ENCODE assay signal across 7 mouse cellular contexts in the genomic region with DNA sequence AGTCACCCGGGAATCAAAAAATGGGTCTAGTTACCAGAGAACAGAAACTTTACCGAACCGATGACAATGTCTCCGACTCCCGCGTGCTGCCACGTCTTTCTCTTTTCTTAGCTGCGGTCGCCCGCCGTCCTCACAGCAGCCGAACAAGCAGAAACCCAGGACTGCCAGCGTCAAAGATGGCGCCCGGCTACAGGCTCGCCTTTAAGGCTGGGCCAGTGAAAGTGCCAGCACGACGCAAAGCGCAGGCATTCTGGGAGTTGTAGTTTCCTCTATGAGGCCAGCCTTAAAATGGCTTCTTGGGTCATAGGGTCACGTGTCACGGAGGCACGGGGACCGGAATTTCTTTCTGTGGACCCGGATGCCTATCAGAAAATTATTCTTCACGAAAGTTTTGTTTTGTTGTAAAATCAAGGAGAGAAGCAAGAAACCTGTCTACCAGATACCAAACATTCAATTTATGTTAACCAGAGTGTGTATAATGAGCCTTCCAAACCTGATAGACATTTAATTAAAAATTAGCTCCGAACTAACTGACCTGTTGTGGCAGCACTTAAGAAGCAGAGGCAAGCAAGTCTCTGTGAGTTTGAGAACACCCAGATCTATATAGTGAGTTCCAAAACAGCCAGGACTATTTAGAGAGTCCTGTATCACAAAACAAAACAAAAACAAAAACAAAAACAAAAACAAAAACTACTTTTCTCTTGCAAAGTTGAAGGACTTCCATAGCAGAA. TPM values are rescaled to one million over a fixed set of nuclear protein-coding genes. Genes with fewer than 3 reads are reported as not detected.
DNase-seq lines count a peak whose midpoint lies in the region; ATAC-seq lines count a peak whose summit lies in the region.

A gene (minus strand): TSS at position 116 of the 731 bp plus-strand sequence.

- 1% methylated on average over 26 of the region's 26 CpGs for WGBS in intestine, embryonic 16.5 days
- WGBS in midbrain, embryonic 11.5 days = 3% methylated on average over 26 of the region's 26 CpGs

- no peaks in the 10 kb centered on the region for H3K27me3 ChIP-seq in intestine, embryonic 16.5 days (replicated peaks; ENCODE audit: control insufficient read depth, insufficient read depth, low read length)
- no peaks in the 10 kb centered on the region for H3K27me3 ChIP-seq in midbrain, embryonic 11.5 days (ENCODE audit: control insufficient read depth, insufficient read depth, low read length)

- ATAC-seq in intestine, embryonic 16.5 days = peak; percentile 98
- peak; percentile 98 for ATAC-seq in midbrain, embryonic 11.5 days (ENCODE audit: low FRiP score)

- peak within 1 kb of the TSS; percentile 91 for H3K9ac ChIP-seq in intestine, embryonic 16.5 days (ENCODE audit: low read depth, low read length)
- peak within 1 kb of the TSS; percentile 88 for H3K9ac ChIP-seq in midbrain, embryonic 11.5 days (ENCODE audit: low read length)

- H3K9me3 ChIP-seq in intestine, embryonic 16.5 days (ENCODE audit: control insufficient read depth, low read length) = no peaks in the 10 kb centered on the region
- no peaks in the 10 kb centered on the region for H3K9me3 ChIP-seq in midbrain, embryonic 11.5 days (ENCODE audit: control insufficient read depth, low read length)

- no peaks in the 10 kb centered on the region for H3K36me3 ChIP-seq in intestine, embryonic 16.5 days (ENCODE audit: control insufficient read depth, insufficient read depth, low read length)
- H3K36me3 ChIP-seq in midbrain, embryonic 11.5 days (ENCODE audit: control insufficient read depth, insufficient read depth, low read length) = no peaks in the 10 kb centered on the region; the same call in none of the 2 replicates

- peak within 1 kb of the TSS; percentile 74 for H3K4me3 ChIP-seq in intestine, embryonic 16.5 days (ENCODE audit: low read length)
- H3K4me3 ChIP-seq in midbrain, embryonic 11.5 days (ENCODE audit: low read depth, low read length) = peak within 1 kb of the TSS; percentile 87

- peak within 1 kb of the TSS; percentile 85 for H3K4me2 ChIP-seq in intestine, embryonic 16.5 days (ENCODE audit: low read depth, low read length)
- H3K4me2 ChIP-seq in midbrain, embryonic 11.5 days = peak within 1 kb of the TSS; percentile 94

- peaks cover 37% of the 10 kb centered on the region for H3K4me1 ChIP-seq in intestine, embryonic 16.5 days (ENCODE audit: control insufficient read depth, insufficient read depth, low read length)
- H3K4me1 ChIP-seq in midbrain, embryonic 11.5 days (ENCODE audit: control insufficient read depth, insufficient read depth, low read length) = peaks cover 9% of the 10 kb centered on the region

- intact Hi-C loops in left cerebral cortex, postnatal 36 days (cut with DNase I) = no loop called here

- peak; percentile 91 for DNase-seq in adrenal gland, adult 8-10 months
- peak; percentile 90 for DNase-seq in embryo, embryonic 9.5 days (ENCODE audit: extremely low spot score)
- DNase-seq in gastrocnemius, postnatal 4 days (ENCODE audit: low spot score in 2 of 2) = peak; percentile 77 to 93
- DNase-seq in left cerebral cortex, postnatal 36 days (ENCODE audit: low spot score in 2 of 2) = peak; percentile 91 to 92
- peak; percentile 98 for DNase-seq in midbrain, embryonic 11.5 days (ENCODE audit: low spot score, missing footprints)
- DNase-seq in skeletal muscle tissue, adult 2 months (ENCODE audit: low read depth, low spot score) = peak; percentile 95

- H3K27ac ChIP-seq in intestine, embryonic 16.5 days (ENCODE audit: low read length) = peak within 1 kb of the TSS; percentile 87
- H3K27ac ChIP-seq in midbrain, embryonic 11.5 days (ENCODE audit: low read depth, low read length) = peak within 1 kb of the TSS; percentile 81

RNA-seq across cellular contexts. Expression of the gene that starts here (rescaled TPM):
- total RNA-seq in adrenal gland, adult 8-10 months (2022) = 10 to 100 TPM; 23.4 to 37.3 (median 27.2) TPM
- total RNA-seq in gastrocnemius, postnatal 4 days (2021) = 10 to 100 TPM; 49.2 to 59.8 TPM
- polyA plus RNA-seq in intestine, embryonic 16.5 days (2015; fragmentation: Nextera tagmentation; extraction: Ambion mirVana) = 3.2 TPM in 2 replicates
- 10 to 100 TPM; 19.8 to 32.2 TPM for total RNA-seq in left cerebral cortex, postnatal 36 days (2021)
- polyA plus RNA-seq in midbrain, embryonic 11.5 days (2014; fragmentation: Nextera tagmentation; extraction: Ambion mirVana) = 5.3 and 6.3 TPM in 2 replicates

Comparison
In these comparisons a context has a peak if more than half of its experiments do, and no peak if none do; other contexts are left out.
1. Peak in every context shown above with its lines: DNase-seq, ATAC-seq, H3K4me3 ChIP-seq and H3K27ac ChIP-seq.